Mouse (Mus musculus) megakaryocyte, embryonic 14.5 days (primary cell): ENCODE measurements around the gene Il20rb. TPM values are rescaled to one million over a fixed set of nuclear protein-coding genes. Genes with fewer than 3 reads are reported as not detected.

Experiments
- H3K27me3 ChIP-seq: replicated peaks from 2 replicates; pipeline ENCODE3; 2012; ENCODE audit warnings: inconsistent platforms
- H3K36me3 ChIP-seq: replicated peaks from 2 replicates; pipeline ENCODE3; 2012; ENCODE audit warnings: low read length, inconsistent platforms, mixed read lengths
- H3K4me1 ChIP-seq: 2 replicates; pipeline ENCODE4 v1.6.1; 2012; ENCODE audit warnings: inconsistent platforms
- H3K4me3 ChIP-seq: replicated peaks from 2 replicates; pipeline ENCODE3; 2012; ENCODE audit warnings: moderate library complexity, mild to moderate bottlenecking, inconsistent platforms
- H3K9me3 ChIP-seq: 2 replicates; pipeline ENCODE4 v1.6.1; 2012; ENCODE audit warnings: inconsistent platforms
- FLI1 ChIP-seq: IDR thresholded peaks from 2 replicates; pipeline ENCODE4 v1.6.1; 2012; ENCODE audit warnings: low read length, inconsistent platforms, mixed read lengths
- GATA1 ChIP-seq: IDR thresholded peaks from 3 replicates; pipeline ENCODE4 v1.6.1; 2012; ENCODE audit warnings: mixed read lengths, low read length, inconsistent platforms, borderline replicate concordance
- polyA plus RNA-seq: library from polyadenylated mRNA; stranded (reverse); fragments of >175 nt; gene quantifications from 2 replicates; pipeline ENCODE4 v1.2.3, GENCODE M21; 2012; ENCODE audit warnings: low replicate concordance; ENCODE audit not compliant: insufficient read depth

Il20rb gene
- polyA plus RNA-seq, 1 experiment = 1.6 TPM

- TF ChIP-seq GATA1 = no peak
- TF ChIP-seq FLI1 = no peak
- Histone ChIP-seq H3K9me3 (peaks cover 6% of the 10 kb centered on the region), H3K27me3 (no peaks in the 10 kb centered on the region), H3K4me3 (no peak overlapping the region), H3K4me1 (no peaks in the 10 kb centered on the region), H3K36me3 (peaks cover 11% of the 10 kb centered on the region)
These were observed 15.0 kb downstream of the Il20rb start for GRCm38 (mm10) chr9:100471605-100471953.

GRCm38 (mm10) chr9:100470936-100471604, 15.5 kb downstream of the Il20rb start:
- Histone ChIP-seq H3K36me3 (peaks cover 9% of the 10 kb centered on the region), H3K27me3 (no peaks in the 10 kb centered on the region), H3K4me1 (no peaks in the 10 kb centered on the region), H3K9me3 (peaks cover 1% of the 10 kb centered on the region; the same call in 1 of the 2 replicates), H3K4me3 (no peak overlapping the region)
- TF ChIP-seq GATA1 = no peak
- no peak for TF ChIP-seq FLI1

GRCm38 (mm10) chr9:100470228-100470627, 16.4 kb downstream of the Il20rb start:
- TF ChIP-seq GATA1 (no peak), FLI1 (no peak)
- Histone ChIP-seq H3K36me3 (peaks cover 13% of the 10 kb centered on the region), H3K4me3 (no peak overlapping the region)

GRCm38 (mm10) chr9:100469681-100470080, 16.9 kb downstream of the Il20rb start:
- Histone ChIP-seq H3K9me3 (no peaks in the 10 kb centered on the region), H3K36me3 (peaks cover 13% of the 10 kb centered on the region), H3K4me3 (no peak overlapping the region), H3K27me3 (no peaks in the 10 kb centered on the region), H3K4me1 (no peaks in the 10 kb centered on the region)
- TF ChIP-seq GATA1 (no peak), FLI1 (no peak)

More at GRCm38 (mm10) chr9:100470228-100470627, 16.4 kb downstream of the Il20rb start:
- Histone ChIP-seq H3K27me3 (no peaks in the 10 kb centered on the region), H3K9me3 (no peaks in the 10 kb centered on the region), H3K4me1 (no peaks in the 10 kb centered on the region)

- no peak for TF ChIP-seq GATA1
- TF ChIP-seq FLI1 = no peak
- Histone ChIP-seq H3K4me3 (no peak overlapping the region), H3K36me3 (peaks cover 17% of the 10 kb centered on the region), H3K4me1 (peaks cover 5% of the 10 kb centered on the region), H3K9me3 (peaks cover 4% of the 10 kb centered on the region), H3K27me3 (no peaks in the 10 kb centered on the region)
These were observed 18.4 kb downstream of the Il20rb start for GRCm38 (mm10) chr9:100468151-100468550.

GRCm38 (mm10) chr9:100467653-100468052, 18.9 kb downstream of the Il20rb start:
- Histone ChIP-seq H3K4me3 (no peak overlapping the region), H3K4me1 (peaks cover 5% of the 10 kb centered on the region), H3K27me3 (no peaks in the 10 kb centered on the region), H3K9me3 (peaks cover 4% of the 10 kb centered on the region), H3K36me3 (peaks cover 17% of the 10 kb centered on the region)
- no peak for TF ChIP-seq GATA1
- TF ChIP-seq FLI1 = no peak

GRCm38 (mm10) chr9:100466743-100467142, 19.8 kb downstream of the Il20rb start:
- Histone ChIP-seq H3K4me3 (no peak overlapping the region), H3K36me3 (peaks cover 19% of the 10 kb centered on the region), H3K27me3 (no peaks in the 10 kb centered on the region), H3K9me3 (peaks cover 4% of the 10 kb centered on the region), H3K4me1 (peaks cover 11% of the 10 kb centered on the region)
- TF ChIP-seq GATA1 = no peak
- no peak for TF ChIP-seq FLI1

- peaks cover 27% of the 10 kb centered on the region for H3K36me3 ChIP-seq
- peaks cover 11% of the 10 kb centered on the region for H3K4me1 ChIP-seq
- H3K9me3 ChIP-seq = peaks cover 4% of the 10 kb centered on the region
- no peaks in the 10 kb centered on the region for H3K27me3 ChIP-seq
- no peak overlapping the region for H3K4me3 ChIP-seq
- no peak for TF ChIP-seq GATA1
These were observed 20.6 kb downstream of the Il20rb start for GRCm38 (mm10) chr9:100465988-100466387.

GRCm38 (mm10) chr9:100465380-100465779, 21.2 kb downstream of the Il20rb start:
- Histone ChIP-seq H3K4me3 (no peak overlapping the region), H3K36me3 (peaks cover 32% of the 10 kb centered on the region), H3K4me1 (peaks cover 11% of the 10 kb centered on the region), H3K9me3 (peaks cover 4% of the 10 kb centered on the region), H3K27me3 (no peaks in the 10 kb centered on the region)
- no peak for TF ChIP-seq GATA1
- no peak for TF ChIP-seq FLI1

GRCm38 (mm10) chr9:100463771-100464170, 22.8 kb downstream of the Il20rb start:
- Histone ChIP-seq H3K36me3 (peaks cover 38% of the 10 kb centered on the region), H3K27me3 (no peaks in the 10 kb centered on the region), H3K9me3 (peaks cover 4% of the 10 kb centered on the region), H3K4me3 (no peak overlapping the region), H3K4me1 (peaks cover 11% of the 10 kb centered on the region)
- TF ChIP-seq FLI1 (no peak), GATA1 (no peak)
